Mouse (Mus musculus): ENCODE measurements around the gene Zfp579. TPM values are rescaled to one million over a fixed set of nuclear protein-coding genes. Genes with fewer than 3 reads are reported as not detected.
"Not testable (repeated sequence)": the region's sequence is repeated elsewhere in the genome, so short reads cannot be mapped to it uniquely, and the experiment has no call there.

Gene Zfp579
- total RNA-seq, 2 experiments from 2014 or later, result 17.9 to 22.2 TPM

DNA sequence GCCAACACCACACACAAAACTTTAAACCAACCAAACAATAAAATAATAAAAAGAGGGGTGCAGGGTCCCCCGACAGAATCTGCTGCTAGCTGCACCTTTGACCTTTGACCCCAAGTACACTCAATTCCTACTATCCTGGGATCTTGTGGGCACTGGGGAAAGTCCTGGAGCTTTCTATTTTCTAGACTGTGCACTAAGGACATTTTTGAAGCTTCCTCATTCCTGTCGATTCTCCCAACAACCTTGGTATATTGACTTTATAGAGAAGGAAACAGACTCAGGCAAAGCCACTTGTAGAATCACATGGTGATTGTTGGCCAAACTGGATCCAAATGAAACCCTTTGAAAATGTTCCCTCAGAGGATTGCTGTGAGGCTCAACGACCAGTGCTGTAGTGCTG lies 20.1 kb upstream of the Zfp579 start:
- no peak for DNase-seq (ENCODE audit: low spot score in 2 of 2)

GRCm38 (mm10) chr7:5015118-5016001 lies 19.4 kb upstream of the Zfp579 start, which contains the start of gene Gm44973:
Gene Gm44973 (plus strand): TSS chr7:5015496.
- peak; percentile 95 to 97 for DNase-seq (ENCODE audit: low spot score in 2 of 2)

- peak; percentile 95 to 96 for DNase-seq (ENCODE audit: low spot score in 2 of 2)
These were observed 18.5 kb upstream of the Zfp579 start, which contains the start of the genes Zfp524 and Fiz1 for GRCm38 (mm10) chr7:5014251-5015117. Gene Zfp524 (plus strand): TSS chr7:5014415. Gene Fiz1 (minus strand): TSS chr7:5014697.

DNA sequence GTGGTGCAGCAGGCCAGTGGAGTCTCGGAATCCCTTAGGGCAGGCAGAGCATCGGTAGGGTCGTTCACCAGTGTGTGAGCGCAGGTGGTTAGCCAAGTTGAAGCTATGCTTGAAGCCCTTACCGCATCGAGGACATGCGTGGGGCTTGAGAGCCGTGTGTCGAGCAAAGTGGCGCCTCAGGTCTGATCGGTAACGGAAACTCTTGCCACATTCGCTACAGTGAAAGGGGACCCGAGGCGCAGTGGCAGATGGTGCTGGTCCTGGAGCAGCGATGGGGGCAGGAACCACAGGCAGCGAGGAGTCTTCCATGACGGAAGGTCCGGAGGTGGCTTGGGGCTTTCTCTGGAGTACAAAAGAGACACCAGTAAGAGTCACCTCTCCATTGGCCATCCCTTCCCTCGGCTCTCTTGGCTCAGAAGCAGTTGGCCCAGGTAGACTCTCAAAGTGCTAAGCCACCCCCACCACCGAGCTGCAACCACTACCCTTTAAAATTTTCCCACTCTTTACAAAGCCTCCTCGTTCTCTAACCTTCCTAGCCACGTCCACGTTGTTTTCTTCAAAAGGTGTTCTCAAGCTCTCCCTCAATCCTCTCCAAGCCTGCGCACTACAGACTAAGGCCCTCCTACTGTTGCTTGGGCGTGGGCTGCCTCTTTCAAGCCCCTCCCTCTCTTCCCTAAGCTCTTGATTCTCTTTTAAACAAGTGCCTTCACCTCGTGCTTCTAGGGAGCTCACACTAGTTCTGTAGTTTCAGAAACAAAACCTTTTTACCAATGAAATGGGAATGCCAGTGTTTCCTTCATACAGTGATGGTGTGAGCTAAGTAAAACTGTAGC lies 16.9 kb upstream of the Zfp579 start:
- DNase-seq (ENCODE audit: low spot score in 2 of 2), result no peak

DNA sequence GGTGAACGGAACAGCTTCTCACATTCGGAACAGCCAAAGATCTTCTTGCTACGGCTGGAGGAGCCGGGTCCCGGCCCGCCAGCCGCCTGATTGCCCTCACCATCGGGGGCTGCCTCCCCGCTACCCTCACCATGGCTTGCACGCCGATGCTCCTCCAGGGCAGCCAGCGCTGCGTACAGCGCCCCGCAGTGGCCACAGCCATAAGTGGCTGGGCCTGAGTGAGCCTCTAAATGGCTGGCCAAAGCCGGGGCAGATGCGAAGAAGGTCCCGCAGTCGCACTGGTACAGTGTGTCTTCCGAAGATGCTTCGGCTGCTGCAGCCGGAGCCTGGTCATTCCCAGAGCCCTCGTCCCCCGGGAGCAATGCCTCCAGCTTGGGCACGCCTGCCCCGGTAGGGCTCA lies 12.3 kb upstream of the Zfp579 start:
- DNase-seq (ENCODE audit: low spot score in 2 of 2), result no peak

GRCm38 (mm10) chr7:5002876-5003275 lies 6.9 kb upstream of the Zfp579 start:
- not testable (repeated sequence) for DNase-seq (ENCODE audit: low spot score in 2 of 2)

DNA sequence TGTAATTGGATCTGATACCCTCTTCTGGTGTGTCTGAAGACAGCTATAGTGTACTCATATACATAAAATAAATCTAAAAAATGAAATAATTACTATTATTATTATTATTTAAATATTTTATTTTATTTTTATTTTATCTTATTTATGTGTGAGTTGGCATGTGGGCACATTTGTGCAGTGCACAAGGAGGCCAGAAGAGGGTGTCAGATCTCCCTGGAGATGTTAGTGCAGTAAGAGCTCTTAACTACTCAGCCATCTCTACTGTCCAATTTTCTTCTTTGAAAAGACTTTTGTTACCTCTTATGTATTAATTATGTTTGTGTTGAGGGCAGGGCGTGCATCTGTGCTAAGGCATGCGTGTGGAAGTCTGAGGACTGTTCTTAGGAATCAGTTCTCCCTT lies 3.9 kb upstream of the Zfp579 start:
- DNase-seq (ENCODE audit: low spot score in 2 of 2), result no peak

GRCm38 (mm10) chr7:4996934-4997333 lies 976 bp upstream of the Zfp579 start:
- no peak for DNase-seq (ENCODE audit: low spot score in 2 of 2)

GRCm38 (mm10) chr7:4995268-4996002 lies 523 bp downstream of the Zfp579 start:
- peak in 1 of 2 experiments; percentile 28 for DNase-seq (ENCODE audit: low spot score in 2 of 2)

DNA sequence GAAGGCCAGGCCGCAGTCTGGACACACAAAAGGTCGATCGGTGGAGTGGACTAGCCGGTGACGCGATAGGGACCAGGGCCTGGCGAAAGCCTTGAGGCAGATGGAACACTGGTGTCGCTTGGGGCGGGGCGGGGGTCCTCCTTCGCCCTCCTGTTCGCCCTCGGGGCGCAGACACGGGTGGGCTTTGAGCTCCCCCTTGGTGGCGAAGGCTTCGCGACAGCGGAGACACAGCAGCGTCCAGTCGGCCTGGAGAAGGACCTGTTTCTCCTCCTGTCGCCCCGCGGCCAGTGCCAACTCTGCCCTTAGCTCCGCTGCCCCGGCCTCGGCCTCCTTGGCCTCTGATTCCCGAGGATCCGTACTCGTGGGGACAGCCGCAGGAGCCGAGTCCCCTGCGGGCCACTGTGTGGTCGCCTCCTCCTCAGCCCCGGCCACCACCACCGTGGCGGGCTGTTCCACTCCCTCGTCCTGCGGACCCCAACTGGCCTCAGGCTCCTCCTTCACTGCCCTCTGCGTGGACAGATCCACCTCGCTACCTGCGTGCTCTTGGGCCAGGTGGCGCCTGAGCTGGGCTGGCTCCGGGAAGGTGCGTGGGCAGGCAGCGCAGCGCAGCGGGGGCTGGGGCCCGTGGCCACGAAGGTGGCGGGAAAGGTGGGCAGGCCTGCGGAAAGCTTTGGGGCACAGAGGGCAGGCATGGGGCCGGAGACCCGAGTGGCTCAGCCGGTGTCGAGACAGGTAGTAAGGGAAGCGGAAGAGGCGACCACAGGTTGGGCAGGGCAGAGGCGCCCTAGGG lies 1.8 kb downstream of the Zfp579 start:
- no peak for DNase-seq (ENCODE audit: low spot score in 2 of 2)

DNA sequence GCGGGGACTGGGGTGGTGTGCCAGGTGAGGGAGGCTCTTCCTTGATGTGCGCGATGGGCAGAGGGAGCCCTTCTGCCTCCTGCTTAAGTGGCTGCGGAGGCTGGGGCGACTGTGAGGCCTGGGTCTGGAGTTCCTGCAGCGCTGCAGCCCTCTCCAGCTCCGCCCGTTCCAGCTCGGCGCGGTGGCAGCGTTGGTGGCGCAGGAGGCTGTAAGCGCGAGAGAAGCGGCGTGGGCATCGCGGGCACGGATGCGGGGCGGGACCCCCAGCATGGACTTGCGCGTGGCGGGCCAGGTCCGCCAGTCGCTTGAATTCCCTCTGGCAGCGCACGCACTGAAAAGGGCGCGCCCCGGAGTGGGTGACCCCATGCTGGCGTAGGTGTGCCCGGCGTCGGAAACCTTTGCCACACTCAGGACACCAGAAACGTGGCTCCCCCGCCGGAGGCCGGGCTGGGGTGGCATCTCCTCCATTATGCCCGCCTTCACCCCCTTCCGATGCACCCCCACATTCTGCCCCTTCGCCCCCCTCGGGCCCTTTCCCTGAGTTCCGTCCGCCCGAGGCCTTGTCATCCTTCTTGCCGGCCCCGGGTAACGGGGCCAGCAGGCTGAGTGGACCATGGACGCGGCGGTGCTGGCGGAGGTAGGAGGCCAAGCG lies 2.5 kb downstream of the Zfp579 start:
- DNase-seq (ENCODE audit: low spot score in 2 of 2), result no peak

DNA sequence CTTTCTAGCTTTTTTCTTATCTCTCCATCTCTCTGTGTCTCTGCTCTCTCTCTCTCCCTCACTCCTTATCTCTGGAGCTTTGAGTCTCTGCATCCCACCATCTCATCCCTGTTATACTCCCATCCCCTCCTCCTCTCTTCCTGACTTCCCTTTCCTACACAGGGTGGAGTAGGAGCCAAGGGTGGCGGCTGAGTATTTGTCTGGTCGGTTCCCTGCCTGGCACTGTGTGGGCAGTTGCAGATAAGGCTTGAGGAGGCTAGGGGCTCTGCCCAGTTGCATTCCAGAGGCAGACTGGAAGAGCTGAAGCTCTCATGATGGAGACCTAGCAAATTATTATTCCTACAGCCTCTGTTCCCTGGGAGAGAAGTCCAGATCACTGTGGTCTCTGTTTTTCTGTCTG lies 7.7 kb downstream of the Zfp579 start:
- DNase-seq (ENCODE audit: low spot score in 2 of 2), result no peak

DNA sequence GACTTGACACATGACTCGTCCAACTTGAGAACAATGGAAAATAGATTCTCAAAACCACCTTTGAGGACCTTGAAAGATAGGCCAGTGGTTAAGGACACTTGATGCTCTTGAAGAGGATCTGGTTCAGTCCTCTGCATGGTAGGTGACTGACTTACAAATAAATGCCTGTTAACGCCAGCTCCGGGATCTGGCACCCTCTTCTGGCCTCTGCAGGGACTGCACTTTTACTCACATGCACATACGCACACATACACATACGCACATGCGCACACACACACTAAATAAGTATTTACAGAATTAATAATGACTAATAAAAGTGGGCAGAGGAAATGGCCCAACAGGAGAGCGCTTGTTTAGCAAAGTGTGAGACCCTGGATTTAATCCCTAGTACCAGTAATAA lies 19.1 kb downstream of the Zfp579 start:
- DNase-seq (ENCODE audit: low spot score in 2 of 2), result no peak

DNA sequence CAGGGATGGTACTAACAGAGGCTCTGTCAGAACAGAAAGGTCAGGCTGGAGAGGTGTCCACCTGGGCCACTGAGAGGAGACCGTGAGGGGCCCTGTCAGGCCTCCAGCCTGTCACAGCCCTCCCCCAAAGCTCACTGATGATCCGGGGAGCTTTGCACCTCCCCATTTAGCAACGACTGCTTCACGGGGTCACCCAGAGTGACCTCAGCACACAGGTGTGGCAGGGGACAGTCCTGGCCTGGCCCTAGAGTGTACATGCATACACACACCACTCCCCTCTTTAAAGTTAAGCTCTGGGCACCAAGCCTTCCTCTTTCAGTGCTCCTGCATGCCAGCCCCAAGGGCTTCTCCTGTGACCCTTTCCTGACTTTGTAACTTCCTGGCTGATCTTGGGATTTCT lies 20.5 kb downstream of the Zfp579 start:
- DNase-seq (ENCODE audit: low spot score in 2 of 2), result no peak

GRCm38 (mm10) chr7:4972321-4973047 lies 23.5 kb downstream of the Zfp579 start:
- peak in 1 of 2 experiments; percentile 59 for DNase-seq (ENCODE audit: low spot score in 2 of 2)

DNA sequence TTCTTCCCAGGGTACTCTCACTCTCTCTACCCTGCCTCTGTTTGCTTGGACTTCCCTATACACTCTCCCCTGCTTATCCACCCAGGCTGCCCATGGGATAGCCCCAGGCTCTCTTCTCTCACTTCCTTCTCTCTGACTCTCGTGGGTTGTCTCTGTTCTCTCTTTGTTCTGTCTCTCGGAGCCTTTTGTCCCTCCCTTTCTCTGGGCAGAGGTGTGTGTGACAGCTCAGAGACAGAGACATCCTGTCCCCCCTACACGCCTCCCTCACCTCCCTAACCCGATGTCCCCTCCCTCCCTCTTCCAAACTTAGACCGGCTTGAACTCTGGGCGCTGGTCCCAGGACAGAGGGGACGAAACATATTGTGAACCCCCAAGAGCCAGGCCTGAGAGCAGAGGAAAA lies 24.2 kb downstream of the Zfp579 start:
- DNase-seq (ENCODE audit: low spot score in 2 of 2), result no peak

GRCm38 (mm10) chr7:4971068-4971467 lies 24.9 kb downstream of the Zfp579 start, which contains the start of gene Sbk3:
Gene Sbk3 (minus strand): TSS chr7:4971168.
- no peak for DNase-seq (ENCODE audit: low spot score in 2 of 2)

DNA sequence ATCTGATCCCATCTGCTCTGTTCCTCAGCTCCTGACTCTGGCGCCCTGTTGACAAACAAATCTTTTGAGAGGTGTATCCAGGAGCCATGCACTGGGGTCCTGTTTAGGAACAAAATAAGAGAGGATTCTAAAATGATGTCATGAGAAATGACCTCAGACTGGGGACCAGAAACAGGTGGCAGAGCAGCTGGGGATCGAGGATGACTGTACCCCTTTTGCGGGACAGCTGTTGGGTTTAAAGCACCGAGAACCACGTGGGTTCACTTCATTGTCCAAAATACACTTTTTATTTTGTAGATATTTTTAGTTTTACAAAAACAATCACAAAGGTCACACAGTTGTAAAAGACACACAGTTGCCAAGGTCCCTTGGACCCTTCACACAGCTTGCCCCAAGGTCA lies 31.0 kb downstream of the Zfp579 start:
- DNase-seq (ENCODE audit: low spot score in 2 of 2), result no peak
